ENCODE assay signal across 24 mouse cellular contexts in the genomic region with DNA sequence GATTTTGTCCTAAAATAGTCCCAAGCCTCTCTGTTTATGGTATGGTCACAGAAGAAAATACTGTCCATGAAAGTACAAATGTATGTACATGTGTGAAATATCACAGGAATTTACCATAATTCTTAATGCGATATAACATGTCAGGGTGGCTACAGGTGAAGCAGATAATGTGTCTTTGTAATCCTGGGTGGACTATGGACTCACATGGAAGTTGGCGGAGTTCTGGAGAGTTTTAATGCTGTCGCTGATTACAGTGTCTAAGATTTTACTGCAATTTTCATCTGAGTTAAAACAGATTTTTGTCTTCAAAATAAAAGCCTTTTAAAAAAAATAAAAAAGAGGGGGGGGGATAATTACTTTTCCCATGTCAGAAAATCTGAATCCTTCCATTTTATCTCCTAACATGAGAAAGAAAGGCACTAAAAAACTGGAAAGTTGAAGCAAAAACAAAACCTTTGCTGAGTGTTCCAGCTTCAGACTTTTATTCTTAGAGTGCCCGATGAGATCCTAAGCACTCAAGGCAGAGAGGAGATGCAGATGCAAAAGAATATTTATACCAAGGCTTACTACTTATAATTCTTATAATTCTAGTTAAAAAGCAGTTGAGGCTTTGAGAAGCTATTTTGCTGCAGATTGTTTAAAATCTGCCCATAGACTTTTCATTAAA.
DNase-seq lines count a peak whose midpoint lies in the region; ATAC-seq and TF ChIP-seq lines count a peak whose summit lies in the region.
"Had no signal": no experiment of that assay in that cellular context is flagged by ENCODE, and none has a peak within 500 bp of the region (broad histone marks: within the 10 kb centered on the region; RNA-seq: fewer than 3 reads in every experiment).

No protein-coding gene starts in this region.

- no peak for TF ChIP-seq POLR2A in liver, adult 2 months (IDR thresholded peaks at IDR 0.05; ENCODE audit: extremely low read depth, insufficient read depth, low read length)
- no peak for TF ChIP-seq POLR2A in CH12.LX (IDR thresholded peaks at IDR 0.05; ENCODE audit: low read depth, low read length)

- peaks cover 14% of the 10 kb centered on the region; the same call in 1 of the 2 replicates for H3K79me2 ChIP-seq in liver, adult 2 months (ENCODE audit: control insufficient read depth, insufficient read depth, low read length)
- H3K79me2 ChIP-seq in CH12.LX (replicated peaks; ENCODE audit: control insufficient read depth, extremely low read depth, insufficient read depth, poor library complexity, severe bottlenecking), result no peaks in the 10 kb centered on the region; the same call in none of the 2 replicates

- H3K4me3 ChIP-seq in liver, adult 2 months (ENCODE audit: insufficient read depth, low read depth, low read length), result no peak overlapping the region
- H3K4me3 ChIP-seq in CH12.LX (replicated peaks in 1 of 3; ENCODE audit: low read depth in 2 of 3, low read length in 2 of 3, poor library complexity in 1 of 3), result no peak overlapping the region
- no peak overlapping the region for H3K4me3 ChIP-seq in intestine, embryonic 15.5 days (replicated peaks)
- H3K4me3 ChIP-seq: embryonic facial prominence, embryonic 13.5 days; embryonic facial prominence, embryonic 15.5 days; erythroblast, embryonic 14.5 days; forebrain, embryonic 10.5 days; forebrain, embryonic 12.5 days had no signal

- H3K27ac ChIP-seq in liver, adult 2 months (replicated peaks; ENCODE audit: insufficient read depth, low read depth, low read length), result no peak overlapping the region
- no peak overlapping the region for H3K27ac ChIP-seq in CH12.LX (ENCODE audit: insufficient read depth, low read depth)
- no peak overlapping the region for H3K27ac ChIP-seq in intestine, embryonic 15.5 days
- H3K27ac ChIP-seq: embryonic facial prominence, embryonic 13.5 days; embryonic facial prominence, embryonic 15.5 days; forebrain, embryonic 10.5 days; forebrain, embryonic 12.5 days had no signal

- TF ChIP-seq CTCF in liver, adult 2 months (IDR thresholded peaks at IDR 0.05; ENCODE audit: low read depth, low read length), result no peak
- TF ChIP-seq CTCF in CH12.LX (conservative IDR thresholded peaks at IDR 0.05 in 1 of 2, IDR thresholded peaks at IDR 0.05 in 1 of 2; ENCODE audit: low read depth in 2 of 2, low read length in 2 of 2), result no peak

- no peak for TF ChIP-seq RAD21 in CH12.LX (IDR thresholded peaks at IDR 0.05; ENCODE audit: low read depth, low read length)

- intact Hi-C loops in heart, postnatal 10 days (cut with DNase I), result no loop called here

- TF ChIP-seq EP300 in CH12.LX (IDR thresholded peaks at IDR 0.05; ENCODE audit: low read length), result no peak

- dilution Hi-C loops in CH12.LX (cut with MboI; ENCODE audit: extremely low pct_ligation_motif_present, extremely low pct_unique_long_range_greater_than_20kb, low sequenced_read_pairs), result no loop called here

- peak; percentile 9 for DNase-seq in heart, adult 11 months
- no peak for DNase-seq in heart, postnatal 10 days
- peak; percentile 65 for DNase-seq in liver, adult 2 months (ENCODE audit: extremely low read depth, low read depth, low spot score)
- DNase-seq in liver (no peak), CH12.LX (ENCODE audit: extremely low read depth) (no peak)
- no peak for DNase-seq in ovary, postnatal 14 days (ENCODE audit: low spot score)
- no peak for DNase-seq in lung, postnatal 10 days
- DNase-seq: adrenal gland, adult 2 months; adrenal gland, postnatal 10 days; adrenal gland, postnatal 25 days; cerebellum, adult 11 months; cerebellum, adult 18-20 months; cerebellum, adult 8-10 months; cerebellum, adult 9-11 months; cerebellum, postnatal 14 days; cerebellum, postnatal 36 days; embryo, embryonic 11 days had no signal

- H3K27me3 ChIP-seq in liver, adult 2 months (ENCODE audit: control insufficient read depth, insufficient read depth, low read length), result no peaks in the 10 kb centered on the region
- no peaks in the 10 kb centered on the region for H3K27me3 ChIP-seq in CH12.LX (replicated peaks)
- no peaks in the 10 kb centered on the region for H3K27me3 ChIP-seq in intestine, embryonic 15.5 days (replicated peaks)
- H3K27me3 ChIP-seq: embryonic facial prominence, embryonic 13.5 days; embryonic facial prominence, embryonic 15.5 days; forebrain, embryonic 12.5 days had no signal

- H3K9me3 ChIP-seq in CH12.LX (replicated peaks; ENCODE audit: low read length), result no peaks in the 10 kb centered on the region
- no peaks in the 10 kb centered on the region for H3K9me3 ChIP-seq in intestine, embryonic 15.5 days
- H3K9me3 ChIP-seq: embryonic facial prominence, embryonic 13.5 days; embryonic facial prominence, embryonic 15.5 days; forebrain, embryonic 10.5 days; forebrain, embryonic 12.5 days had no signal

- in situ Hi-C loops in CH12.LX (cut with MboI; ENCODE audit: low pct_ligation_motif_present, low pct_unique_long_range_greater_than_20kb, low sequenced_read_pairs), result loop anchor here (25.0 kb wide), 1 partner anchor 427 kb away; no protein-coding TSS in a partner anchor

- ATAC-seq in intestine, embryonic 15.5 days, result peak; percentile 83
- ATAC-seq: forebrain, embryonic 16.5 days had no signal

- peaks cover 11% of the 10 kb centered on the region for H3K36me3 ChIP-seq in liver, adult 2 months (ENCODE audit: control insufficient read depth, insufficient read depth, low read length)
- peaks cover 0 to 2% of the 10 kb centered on the region in 2 experiments for H3K36me3 ChIP-seq in CH12.LX (replicated peaks in 1 of 2; ENCODE audit: control insufficient read depth in 1 of 2, insufficient read depth in 1 of 2, low read length in 1 of 2)
- no peaks in the 10 kb centered on the region for H3K36me3 ChIP-seq in intestine, embryonic 15.5 days
- H3K36me3 ChIP-seq: embryonic facial prominence, embryonic 13.5 days; embryonic facial prominence, embryonic 15.5 days; forebrain, embryonic 10.5 days; forebrain, embryonic 12.5 days had no signal

- no peak overlapping the region for H3K9ac ChIP-seq in liver, adult 2 months (ENCODE audit: low read depth, low read length)
- peak overlapping the region; percentile 36 for H3K9ac ChIP-seq in CH12.LX (ENCODE audit: insufficient read depth, low read depth)
- no peak overlapping the region for H3K9ac ChIP-seq in intestine, embryonic 15.5 days
- H3K9ac ChIP-seq: embryonic facial prominence, embryonic 13.5 days; embryonic facial prominence, embryonic 15.5 days; forebrain, embryonic 12.5 days had no signal

- H3K4me2 ChIP-seq in CH12.LX (ENCODE audit: insufficient read depth, low read depth, poor library complexity, severe bottlenecking), result peak overlapping the region; percentile 56
- no peak overlapping the region for H3K4me2 ChIP-seq in intestine, embryonic 15.5 days (replicated peaks)
- H3K4me2 ChIP-seq: embryonic facial prominence, embryonic 13.5 days; embryonic facial prominence, embryonic 15.5 days; forebrain, embryonic 12.5 days had no signal

- 47% methylated on average over 4 of the region's 4 CpGs for WGBS in liver, adult 2 months
- WGBS in intestine, embryonic 15.5 days, result 58% methylated on average over 4 of the region's 4 CpGs

- H3K4me1 ChIP-seq in liver, adult 2 months (ENCODE audit: control insufficient read depth, insufficient read depth, low read length), result peaks cover 9% of the 10 kb centered on the region
- peaks cover 18 to 56% of the 10 kb centered on the region in 2 experiments for H3K4me1 ChIP-seq in CH12.LX (ENCODE audit: control insufficient read depth in 1 of 2, insufficient read depth in 2 of 2)
- H3K4me1 ChIP-seq in intestine, embryonic 15.5 days (replicated peaks), result no peaks in the 10 kb centered on the region
- H3K4me1 ChIP-seq: embryonic facial prominence, embryonic 13.5 days; embryonic facial prominence, embryonic 15.5 days; forebrain, embryonic 10.5 days had no signal

TF ChIP-seq in CH12.LX, 34 proteins besides CTCF, POLR2A, EP300 and RAD21:
- TF ChIP-seq CHD1 (IDR thresholded peaks at IDR 0.05; ENCODE audit: low read depth, low read length) (0 out of 2 replicates have a peak, but pooled peaks have one; percentile 56), MEF2A (IDR thresholded peaks at IDR 0.05; ENCODE audit: borderline replicate concordance, low read depth, low read length) (no peak), IRF4 (IDR thresholded peaks at IDR 0.05; ENCODE audit: low read depth, low read length) (no peak), MYC (IDR thresholded peaks at IDR 0.05; ENCODE audit: low read depth, low read length) (no peak), TBP (conservative IDR thresholded peaks at IDR 0.05; ENCODE audit: low read depth, low read length) (no peak), TCF12 (IDR thresholded peaks at IDR 0.05; ENCODE audit: low read depth, low read length) (0 out of 2 replicates have a peak, but pooled peaks have one; percentile 15), ZNF384 (IDR thresholded peaks at IDR 0.05; ENCODE audit: low read depth, low read length) (no peak; the same call in 1 of the 2 replicates), ZMIZ1 (IDR thresholded peaks at IDR 0.05; ENCODE audit: low read depth, low read length) (no peak)
TF ChIP-seq in CH12.LX: peak in this region for 2.

Comparison
In these comparisons a context has a peak if more than half of its experiments do, and no peak if none do; other contexts are left out.
1. DNase-seq: peak in heart, adult 11 months (single experiment) and liver, adult 2 months (single experiment); none in heart, postnatal 10 days (0 of 2), liver (single experiment), CH12.LX (single experiment), ovary, postnatal 14 days (single experiment) and lung, postnatal 10 days (single experiment).